Mouse (Mus musculus) megakaryocyte, embryonic 14.5 days (primary cell): ENCODE results near the gene Cdk14.

Experiments
- FLI1 ChIP-seq: IDR thresholded peaks from 2 replicates; pipeline ENCODE4 v1.6.1; 2012; ENCODE audit warnings: low read length, inconsistent platforms, mixed read lengths
- GATA1 ChIP-seq: IDR thresholded peaks from 3 replicates; pipeline ENCODE4 v1.6.1; 2012; ENCODE audit warnings: mixed read lengths, low read length, inconsistent platforms, borderline replicate concordance

- TF ChIP-seq GATA1 (no peak), FLI1 (no peak)
Measured at GRCm38 (mm10) chr5:5013783-5014182, 406.3 kb downstream of the Cdk14 start.
